Mouse (Mus musculus) heart, adult 18-20 months (tissue): ENCODE data around the gene Tmc4. TPM values are rescaled to one million over a fixed set of nuclear protein-coding genes. Genes with fewer than 3 reads are reported as not detected.

Source experiments
- DNase-seq, 2 experiments: peaks; one replicate each; pipeline ENCODE4 v3.0.0; 2021 to 2022; ENCODE audit warnings: mixed read lengths in 1 of 2
- microRNA-seq, 2 experiments: library from miRNA; unstranded; fragments of <30 nt; microRNA quantifications; one replicate each; pipeline ENCODE4 v1.2.0; 2022
- total RNA-seq, 2 experiments: library from RNA; stranded (reverse); gene quantifications; 2 replicates each; pipeline ENCODE4 v1.2.3; 2021

The Tmc4 gene
- total RNA-seq, 2 experiments from 2014 or later = 1.1 to 1.4 TPM

GRCm38 (mm10) chr7:3630478-3630815, 46.9 kb downstream of the Tmc4 start:
- no peak for DNase-seq

GRCm38 (mm10) chr7:3629543-3630477, 47.5 kb downstream of the Tmc4 start, which contains the start of the genes Tfpt and Prpf31:
Tfpt (minus strand) TSS chr7:3629929.
Prpf31 (plus strand) TSS chr7:3629985.
- DNase-seq = peak; percentile 95 to 98

- DNase-seq = no peak
Observed at GRCm38 (mm10) chr7:3629030-3629429, 48.3 kb downstream of the Tmc4 start.

GRCm38 (mm10) chr7:3617242-3617995, 59.9 kb downstream of the Tmc4 start, which contains the start of gene Ndufa3:
Ndufa3 (plus strand) TSS chr7:3617373.
- peak; percentile 91 to 93 for DNase-seq

GRCm38 (mm10) chr7:3616389-3617241, 60.7 kb downstream of the Tmc4 start:
- DNase-seq = no peak

- DNase-seq = no peak
Observed at GRCm38 (mm10) chr7:3616057-3616388, 61.3 kb downstream of the Tmc4 start, which contains the start of gene Oscar. Oscar (minus strand) TSS chr7:3616157.

Small RNA genes within 50 kb of the gene (microRNA-seq; reads per million reads assigned to microRNA genes)
- 3.2 to 4.2 reads per million in 2 experiments for gene Mir3572

Other genes starting within 250 kb of the Tmc4 start
- not detected for gene Tarm1, start 174.9 kb downstream of the Tmc4 start, total RNA-seq
- gene Oscar, start 61.4 kb downstream of the Tmc4 start, total RNA-seq = not detected
- gene Ndufa3, start 60.2 kb downstream of the Tmc4 start, total RNA-seq = 1,000 to 10,000 TPM; 1,902 to 1,920 TPM
- gene Tfpt, start 47.6 kb downstream of the Tmc4 start, total RNA-seq = 10 to 100 TPM; 18.2 to 18.9 TPM
- gene Prpf31, start 47.6 kb downstream of the Tmc4 start, total RNA-seq = 10 to 100 TPM; 22.4 to 26.0 TPM
- 10 to 100 TPM; 17.8 to 23.0 TPM for gene Cnot3, start 32.3 kb downstream of the Tmc4 start, total RNA-seq
- gene Leng1, start 11.7 kb downstream of the Tmc4 start, total RNA-seq = 10 to 100 TPM; 12.6 to 12.7 TPM
- gene Tsen34, start 15.3 kb upstream of the Tmc4 start, total RNA-seq = 10 to 100 TPM; 68.7 to 70.3 TPM
- gene Mboat7, start 16.0 kb upstream of the Tmc4 start, total RNA-seq = 10 to 100 TPM; 19.8 to 21.5 TPM
- 100 to 1,000 TPM; 640 to 688 TPM for gene Rps9, start 26.4 kb upstream of the Tmc4 start, total RNA-seq
- gene Pirb, start 42.8 kb upstream of the Tmc4 start, total RNA-seq = 1 to 10 TPM; 1.5 to 2.0 TPM
- gene Gm15448, start 148.1 kb upstream of the Tmc4 start, total RNA-seq = under 1 TPM; 0.22 to 0.26 TPM
- gene Pira2, start 167.5 kb upstream of the Tmc4 start, total RNA-seq = under 1 TPM; 0.26 to 0.57 TPM
- not detected for gene Gm14548, start 220.6 kb upstream of the Tmc4 start, total RNA-seq
- gene Lilra6, start 237.9 kb upstream of the Tmc4 start, total RNA-seq = under 1 TPM; 0.30 to 0.33 TPM